Mouse (Mus musculus) right cerebral cortex, postnatal 14 days (tissue): ENCODE measurements around the gene Myd88.

ENCODE experiments used
- DNase-seq: peaks from one replicate; pipeline ENCODE4 v3.0.0; 2022

Myd88 gene

GRCm38 (mm10) chr9:119339558-119340211 is 1.5 kb downstream of the Myd88 start, which contains the start of gene Acaa1a:
Acaa1a (plus strand) TSS chr9:119339676.
- DNase-seq: peak; percentile 54

- no peak for DNase-seq
Observed at GRCm38 (mm10) chr9:119339106-119339505, 2.1 kb downstream of the Myd88 start.

- no peak for DNase-seq
Observed at GRCm38 (mm10) chr9:119338350-119338749, 2.9 kb downstream of the Myd88 start.

GRCm38 (mm10) chr9:119337842-119338241 is 3.4 kb downstream of the Myd88 start:
- DNase-seq: no peak

- DNase-seq: no peak
Observed at GRCm38 (mm10) chr9:119335571-119335970, 5.6 kb downstream of the Myd88 start.

- no peak for DNase-seq
Observed at GRCm38 (mm10) chr9:119334834-119335233, 6.4 kb downstream of the Myd88 start.

GRCm38 (mm10) chr9:119334324-119334723 is 6.9 kb downstream of the Myd88 start:
- DNase-seq: no peak

GRCm38 (mm10) chr9:119330186-119330963 is 10.8 kb downstream of the Myd88 start:
- DNase-seq: no peak

GRCm38 (mm10) chr9:119328488-119328887 is 12.7 kb downstream of the Myd88 start:
- no peak for DNase-seq

- no peak for DNase-seq
Observed at GRCm38 (mm10) chr9:119324130-119324529, 17.1 kb downstream of the Myd88 start.

GRCm38 (mm10) chr9:119323260-119323645 is 18.0 kb downstream of the Myd88 start:
- no peak for DNase-seq

- peak; percentile 95 for DNase-seq
Observed at GRCm38 (mm10) chr9:119322289-119323259, 18.6 kb downstream of the Myd88 start, which contains the start of gene Oxsr1. Oxsr1 (minus strand) TSS chr9:119322427.

GRCm38 (mm10) chr9:119321392-119322229 is 19.6 kb downstream of the Myd88 start:
- peak; percentile 37 for DNase-seq

- no peak for DNase-seq
Observed at GRCm38 (mm10) chr9:119320946-119321345, 20.3 kb downstream of the Myd88 start.

- DNase-seq: no peak
Observed at GRCm38 (mm10) chr9:119320446-119320845, 20.8 kb downstream of the Myd88 start.

- DNase-seq: no peak
Observed at GRCm38 (mm10) chr9:119318891-119319290, 22.3 kb downstream of the Myd88 start.

- no peak for DNase-seq
Observed at GRCm38 (mm10) chr9:119313096-119313495, 28.1 kb downstream of the Myd88 start.

GRCm38 (mm10) chr9:119309067-119309466 is 32.1 kb downstream of the Myd88 start:
- DNase-seq: no peak

GRCm38 (mm10) chr9:119305863-119306262 is 35.3 kb downstream of the Myd88 start:
- DNase-seq: no peak

- no peak for DNase-seq
Observed at GRCm38 (mm10) chr9:119298563-119298962, 42.6 kb downstream of the Myd88 start.

GRCm38 (mm10) chr9:119297696-119298095 is 43.5 kb downstream of the Myd88 start:
- DNase-seq: no peak

- DNase-seq: no peak
Observed at GRCm38 (mm10) chr9:119290791-119291190, 50.4 kb downstream of the Myd88 start.
